Mouse (Mus musculus): ENCODE data around the gene Ascl5. TPM values are rescaled to one million over a fixed set of nuclear protein-coding genes. Genes with fewer than 3 reads are reported as not detected.

Gene Ascl5
- total and polyA plus RNA-seq, 3 experiments, result not detected

DNA sequence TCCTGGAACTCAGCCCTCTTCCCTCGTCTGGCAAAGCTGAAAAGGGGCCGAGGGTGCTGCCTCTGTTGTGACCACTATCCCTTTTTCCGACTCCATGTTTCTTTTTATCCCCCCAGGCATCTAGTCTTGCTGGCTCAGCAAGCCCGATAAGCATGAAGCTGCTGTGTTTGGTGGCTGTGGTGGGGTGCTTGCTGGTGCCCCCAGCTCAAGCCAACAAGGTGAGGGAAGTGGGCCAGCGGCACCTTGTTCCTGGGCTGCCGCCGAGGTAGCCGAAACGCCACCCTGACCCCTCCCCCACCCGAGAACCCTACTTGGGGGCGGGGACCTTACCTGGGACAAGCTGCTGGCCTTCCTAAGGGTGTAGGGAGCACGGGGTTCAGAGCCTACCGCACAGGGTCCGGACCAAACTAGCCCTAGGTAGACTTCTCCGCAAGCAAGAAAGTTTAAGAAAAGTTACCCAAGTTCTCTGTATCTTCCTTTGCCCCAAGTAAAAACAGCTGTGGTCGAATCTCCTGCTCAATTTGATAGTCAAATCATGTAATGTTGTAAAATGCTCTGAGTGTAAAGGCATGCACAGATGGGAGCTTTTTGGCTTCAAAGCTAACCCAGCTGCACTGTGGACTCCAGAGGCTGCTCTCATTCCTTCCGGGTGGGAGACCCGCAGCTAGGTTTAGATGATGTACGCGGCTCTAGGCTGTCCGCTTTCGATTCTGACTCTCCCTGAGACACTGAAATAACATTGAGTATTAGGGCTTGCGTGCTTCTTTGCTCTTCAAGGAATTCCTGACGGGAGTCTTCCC is 32.0 kb upstream of the Ascl5 start:
- Histone ChIP-seq H3K9me3 (replicated peaks; ENCODE audit: insufficient read depth, low read length) (no peaks in the 10 kb centered on the region), H3K79me2 (ENCODE audit: control insufficient read depth, insufficient read depth, low read length, poor library complexity) (peaks cover 5% of the 10 kb centered on the region; the same call in 1 of the 2 replicates), H3K4me3 (ENCODE audit: control insufficient read depth in 1 of 2, insufficient read depth in 1 of 2, low read depth in 2 of 2, low read length in 2 of 2) (peak overlapping the region; percentile 89 to 97), H3K36me3 (ENCODE audit: control insufficient read depth in 1 of 2, insufficient read depth in 2 of 2, low read length in 2 of 2) (peaks cover 2 to 20% of the 10 kb centered on the region in 2 experiments; a peak in 3 of 4 replicates), H3K27me3 (ENCODE audit: control insufficient read depth in 1 of 2, insufficient read depth in 2 of 2, low read length in 2 of 2) (no peaks in the 10 kb centered on the region), H3K9ac (ENCODE audit: control insufficient read depth, low read depth, low read length, poor library complexity, severe bottlenecking) (peak overlapping the region; percentile 87), H3K27ac (ENCODE audit: control insufficient read depth, low read depth, low read length) (peak overlapping the region; percentile 40), H3K4me1 (ENCODE audit: control insufficient read depth in 1 of 2, insufficient read depth in 2 of 2, low read length in 2 of 2) (peaks cover 12 to 22% of the 10 kb centered on the region in 2 experiments)
- no peak; a peak in 1 of 4 replicates for TF ChIP-seq POLR2A (IDR thresholded peaks at IDR 0.05; ENCODE audit: control insufficient read depth in 1 of 2, insufficient read depth in 1 of 2, low read depth in 1 of 2, low read length in 2 of 2, poor library complexity in 1 of 2)
- no peak for TF ChIP-seq BHLHE40 (IDR thresholded peaks at IDR 0.05; ENCODE audit: borderline replicate concordance, low read depth, low read length)
- no peak for TF ChIP-seq SIN3A (IDR thresholded peaks at IDR 0.05; ENCODE audit: low read length)
- no peak for TF ChIP-seq POLR2AphosphoS2 (IDR thresholded peaks at IDR 0.05; ENCODE audit: low read length)
- TF ChIP-seq ELF1 (IDR thresholded peaks at IDR 0.05; ENCODE audit: low read depth, low read length), result no peak
- TF ChIP-seq NRF1 (IDR thresholded peaks at IDR 0.05; ENCODE audit: insufficient read depth, low read depth, low read length, poor library complexity, severe bottlenecking), result no peak
- TF ChIP-seq GABPA (IDR thresholded peaks at IDR 0.05; ENCODE audit: low read depth, low read length), result no peak
- no peak for TF ChIP-seq TBP (IDR thresholded peaks at IDR 0.05; ENCODE audit: low read depth, low read length)
- no peak for TF ChIP-seq NELFE (IDR thresholded peaks at IDR 0.05; ENCODE audit: low read depth, low read length)
- TF ChIP-seq ZNF384 (IDR thresholded peaks at IDR 0.05; ENCODE audit: low read depth, low read length), result no peak
- TF ChIP-seq UBTF (IDR thresholded peaks at IDR 0.05; ENCODE audit: borderline replicate concordance, insufficient read depth, low read depth, low read length), result no peak
- no peak for TF ChIP-seq EP300 (IDR thresholded peaks at IDR 0.05; ENCODE audit: low read depth in 1 of 2, low read length in 2 of 2)
- no peak for TF ChIP-seq ETS1 (IDR thresholded peaks at IDR 0.05; ENCODE audit: low read depth, low read length)
- no peak for TF ChIP-seq GATA1 (IDR thresholded peaks at IDR 0.05; ENCODE audit: low read depth, low read length)
- no peak for TF ChIP-seq CHD1 (IDR thresholded peaks at IDR 0.05; ENCODE audit: low read depth, low read length)
- TF ChIP-seq MYC (IDR thresholded peaks at IDR 0.05; ENCODE audit: low read depth, low read length), result no peak
- TF ChIP-seq CTCF (IDR thresholded peaks at IDR 0.05 in 2 of 3, conservative IDR thresholded peaks at IDR 0.05 in 1 of 3; ENCODE audit: control insufficient read depth in 1 of 3, insufficient read depth in 1 of 3, low read depth in 2 of 3, low read length in 3 of 3, poor library complexity in 1 of 3, severe bottlenecking in 1 of 3), result no peak
- TF ChIP-seq TAL1 (IDR thresholded peaks at IDR 0.05; ENCODE audit: low read length), result no peak
- DNase-seq (ENCODE audit: low read depth, low spot score), result peak; percentile 8

DNA sequence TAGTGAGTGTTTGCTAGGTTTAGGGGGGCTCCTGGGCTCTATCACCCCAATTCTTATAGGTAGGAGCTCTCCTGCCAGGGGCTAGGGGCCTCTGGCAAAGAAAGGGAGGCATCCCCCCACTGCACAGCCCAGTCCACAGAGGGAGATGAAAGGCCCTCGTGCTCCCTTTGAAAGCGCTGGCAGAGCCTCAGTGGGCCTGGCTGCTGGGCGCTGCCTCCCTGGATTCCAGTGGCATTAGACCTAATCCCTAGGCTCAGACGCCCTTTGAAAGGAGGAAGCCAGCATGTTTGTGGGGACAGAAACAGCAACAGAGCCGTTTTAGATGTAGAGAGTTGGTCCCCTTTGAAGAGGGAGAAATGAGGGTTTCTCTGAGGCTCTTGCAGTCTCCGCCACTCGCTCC is 20.4 kb upstream of the Ascl5 start:
- Histone ChIP-seq H3K27me3 (ENCODE audit: control insufficient read depth in 1 of 2, insufficient read depth in 2 of 2, low read length in 2 of 2) (no peaks in the 10 kb centered on the region), H3K27ac (ENCODE audit: control insufficient read depth, low read depth, low read length) (no peak overlapping the region), H3K4me1 (ENCODE audit: control insufficient read depth in 1 of 2, insufficient read depth in 2 of 2, low read length in 2 of 2) (no peaks in the 10 kb centered on the region), H3K4me3 (ENCODE audit: control insufficient read depth in 1 of 2, insufficient read depth in 1 of 2, low read depth in 2 of 2, low read length in 2 of 2) (no peak overlapping the region), H3K9me3 (replicated peaks; ENCODE audit: insufficient read depth, low read length) (no peaks in the 10 kb centered on the region), H3K9ac (ENCODE audit: control insufficient read depth, low read depth, low read length, poor library complexity, severe bottlenecking) (no peak overlapping the region), H3K79me2 (ENCODE audit: control insufficient read depth, insufficient read depth, low read length, poor library complexity) (no peaks in the 10 kb centered on the region), H3K36me3 (ENCODE audit: control insufficient read depth in 1 of 2, insufficient read depth in 2 of 2, low read length in 2 of 2) (peaks cover 0 to 5% of the 10 kb centered on the region in 2 experiments; a peak in 2 of 4 replicates)
- TF ChIP-seq NELFE (IDR thresholded peaks at IDR 0.05; ENCODE audit: low read depth, low read length) (no peak), BHLHE40 (IDR thresholded peaks at IDR 0.05; ENCODE audit: borderline replicate concordance, low read depth, low read length) (no peak), UBTF (IDR thresholded peaks at IDR 0.05; ENCODE audit: borderline replicate concordance, insufficient read depth, low read depth, low read length) (no peak), USF2 (IDR thresholded peaks at IDR 0.05; ENCODE audit: borderline replicate concordance in 1 of 2, insufficient read depth in 1 of 2, low read depth in 1 of 2, low read length in 2 of 2) (no peak), ZKSCAN1 (IDR thresholded peaks at IDR 0.05; ENCODE audit: low read depth, low read length) (no peak), ZMIZ1 (IDR thresholded peaks at IDR 0.05; ENCODE audit: low read depth, low read length) (no peak), ELF1 (IDR thresholded peaks at IDR 0.05; ENCODE audit: low read depth, low read length) (no peak), SMC3 (IDR thresholded peaks at IDR 0.05; ENCODE audit: low read depth, low read length) (no peak), CHD1 (IDR thresholded peaks at IDR 0.05; ENCODE audit: low read depth, low read length) (no peak)
- no peak for DNase-seq (ENCODE audit: low read depth, low spot score)

Measured in MEL (cell line).